Mouse (Mus musculus) spleen, postnatal 36 days (tissue): ENCODE data around the gene Wdr75.
A peak's percentile ranks its signal among the peaks of the same experiment; 100 is the strongest.

Source experiments
- DNase-seq, 2 experiments: peaks; one replicate each; pipeline ENCODE4 v3.0.0; 2022; ENCODE audit warnings: low spot score in 2 of 2, mixed read lengths in 1 of 2

The Wdr75 gene

GRCm38 (mm10) chr1:45837736-45838135 lies 42.8 kb downstream of the Wdr75 start:
- DNase-seq = peak in 1 of 2 experiments; percentile 7

- DNase-seq = no peak
These were observed 43.3 kb downstream of the Wdr75 start for GRCm38 (mm10) chr1:45838271-45838670.

- DNase-seq = no peak
These were observed 50.5 kb downstream of the Wdr75 start for GRCm38 (mm10) chr1:45845466-45845865.

GRCm38 (mm10) chr1:45858038-45858437 lies 63.1 kb downstream of the Wdr75 start:
- DNase-seq = no peak

GRCm38 (mm10) chr1:45860349-45860748 lies 65.4 kb downstream of the Wdr75 start:
- DNase-seq = no peak

- no peak for DNase-seq
These were observed 66.2 kb downstream of the Wdr75 start for GRCm38 (mm10) chr1:45861162-45861561.

GRCm38 (mm10) chr1:45863641-45864040 lies 68.7 kb downstream of the Wdr75 start:
- DNase-seq = no peak

- DNase-seq = peak in 1 of 2 experiments; percentile 14
These were observed 69.6 kb downstream of the Wdr75 start for GRCm38 (mm10) chr1:45864564-45865014.

GRCm38 (mm10) chr1:45865316-45865715 lies 70.3 kb downstream of the Wdr75 start:
- DNase-seq = no peak

- DNase-seq = no peak
These were observed 70.8 kb downstream of the Wdr75 start for GRCm38 (mm10) chr1:45865727-45866126.

- DNase-seq = no peak
These were observed 71.5 kb downstream of the Wdr75 start for GRCm38 (mm10) chr1:45866288-45867018.

GRCm38 (mm10) chr1:45868050-45868449 lies 73.1 kb downstream of the Wdr75 start:
- DNase-seq = no peak

GRCm38 (mm10) chr1:45868479-45869137 lies 73.6 kb downstream of the Wdr75 start:
- DNase-seq = no peak
